Mouse (Mus musculus): ENCODE results near the gene Vps8.

The Vps8 gene

GRCm38 (mm10) chr16:21422645-21423545, at the start of gene Vps8:
Gene Vps8 (plus strand): TSS chr16:21423118.
- peak; percentile 88 to 94 for DNase-seq (ENCODE audit: low spot score in 2 of 2)

GRCm38 (mm10) chr16:21373316-21373960, 49.5 kb upstream of the Vps8 start:
- DNase-seq (ENCODE audit: low spot score in 2 of 2), result no peak

GRCm38 (mm10) chr16:21374067-21374466, 48.9 kb upstream of the Vps8 start:
- no peak for DNase-seq (ENCODE audit: low spot score in 2 of 2)

- no peak for DNase-seq (ENCODE audit: low spot score in 2 of 2)
These were observed 47.8 kb upstream of the Vps8 start for GRCm38 (mm10) chr16:21375147-21375546.

- DNase-seq (ENCODE audit: low spot score in 2 of 2), result no peak
These were observed 46.6 kb upstream of the Vps8 start for GRCm38 (mm10) chr16:21376316-21376715.

- DNase-seq (ENCODE audit: low spot score in 2 of 2), result no peak
These were observed 45.8 kb upstream of the Vps8 start for GRCm38 (mm10) chr16:21376949-21377604.

- DNase-seq (ENCODE audit: low spot score in 2 of 2), result no peak
These were observed 45.3 kb upstream of the Vps8 start for GRCm38 (mm10) chr16:21377605-21377968.

- no peak for DNase-seq (ENCODE audit: low spot score in 2 of 2)
These were observed 41.4 kb upstream of the Vps8 start for GRCm38 (mm10) chr16:21381469-21381868.

- DNase-seq (ENCODE audit: low spot score in 2 of 2), result no peak
These were observed 40.6 kb upstream of the Vps8 start for GRCm38 (mm10) chr16:21382152-21382911.

GRCm38 (mm10) chr16:21385926-21386881, 36.7 kb upstream of the Vps8 start:
- no peak for DNase-seq (ENCODE audit: low spot score in 2 of 2)

- DNase-seq (ENCODE audit: low spot score in 2 of 2), result no peak
These were observed 33.6 kb upstream of the Vps8 start for GRCm38 (mm10) chr16:21389316-21389715.

- DNase-seq (ENCODE audit: low spot score in 2 of 2), result no peak
These were observed 32.2 kb upstream of the Vps8 start for GRCm38 (mm10) chr16:21390744-21391143.

- DNase-seq (ENCODE audit: low spot score in 2 of 2), result peak; percentile 34 to 70
These were observed 30.8 kb upstream of the Vps8 start for GRCm38 (mm10) chr16:21392099-21392498.

- DNase-seq (ENCODE audit: low spot score in 2 of 2), result peak; percentile 71 to 90
These were observed 30.3 kb upstream of the Vps8 start for GRCm38 (mm10) chr16:21392517-21393112.

- DNase-seq (ENCODE audit: low spot score in 2 of 2), result no peak
These were observed 27.4 kb upstream of the Vps8 start for GRCm38 (mm10) chr16:21395546-21395945.

GRCm38 (mm10) chr16:21397681-21398080, 25.2 kb upstream of the Vps8 start:
- DNase-seq (ENCODE audit: low spot score in 2 of 2), result no peak

- DNase-seq (ENCODE audit: low spot score in 2 of 2), result no peak
These were observed 24.4 kb upstream of the Vps8 start for GRCm38 (mm10) chr16:21398345-21399051.

GRCm38 (mm10) chr16:21399942-21400341, 23.0 kb upstream of the Vps8 start:
- DNase-seq (ENCODE audit: low spot score in 2 of 2), result no peak

GRCm38 (mm10) chr16:21402068-21402467, 20.9 kb upstream of the Vps8 start:
- no peak for DNase-seq (ENCODE audit: low spot score in 2 of 2)

GRCm38 (mm10) chr16:21403402-21403801, 19.5 kb upstream of the Vps8 start:
- no peak for DNase-seq (ENCODE audit: low spot score in 2 of 2)

Data from spleen, postnatal 4 days (tissue).